Mouse (Mus musculus) spleen, adult 2 months (tissue): ENCODE results near the gene Trpm1. TPM values are rescaled to one million over a fixed set of nuclear protein-coding genes. Genes with fewer than 3 reads are reported as not detected.

Source experiments
- DNase-seq, 2 experiments: peaks; one replicate each; pipeline versions ENCODE4 v3.0.0 to v3.0.0-alpha.2; 2012 to 2021; ENCODE audit warnings: low spot score in 2 of 2, low read depth in 1 of 2
- H3K27ac ChIP-seq: fragments of 200-500 bp; 2 replicates; pipeline ENCODE4 v1.5.1; 2012; ENCODE audit warnings: low read length, inconsistent platforms; ENCODE audit not compliant: insufficient read depth
- H3K27me3 ChIP-seq: fragments of 200-500 bp; 2 replicates; pipeline ENCODE4 v1.6.1; 2012; ENCODE audit warnings: mild to moderate bottlenecking, moderate library complexity, low read length, inconsistent platforms; ENCODE audit not compliant: control insufficient read depth, insufficient read depth
- H3K36me3 ChIP-seq: fragments of 200-500 bp; 2 replicates; pipeline ENCODE4 v1.6.1; 2012; ENCODE audit warnings: mild to moderate bottlenecking, low read length, inconsistent platforms; ENCODE audit not compliant: control insufficient read depth, insufficient read depth
- H3K4me1 ChIP-seq: fragments of 200-500 bp; 2 replicates; pipeline ENCODE4 v1.6.1; 2011; ENCODE audit warnings: inconsistent platforms; ENCODE audit not compliant: control insufficient read depth, insufficient read depth, insufficient read length
- H3K4me3 ChIP-seq: fragments of 200-500 bp; 2 replicates; pipeline ENCODE4 v1.5.1; 2011; ENCODE audit warnings: mild to moderate bottlenecking, inconsistent platforms; ENCODE audit not compliant: insufficient read depth, insufficient read length; ENCODE audit errors: extremely low read depth
- CTCF ChIP-seq: fragments of 200-500 bp; IDR thresholded peaks from 2 replicates; pipeline ENCODE4 v1.5.1; 2011; ENCODE audit warnings: mild to moderate bottlenecking, inconsistent platforms; ENCODE audit not compliant: insufficient read depth, insufficient read length, insufficient replicate concordance; ENCODE audit errors: extremely low read depth
- POLR2A ChIP-seq: fragments of 200-500 bp; IDR thresholded peaks from 2 replicates; pipeline ENCODE4 v1.6.1; 2011; ENCODE audit warnings: low read depth, low read length, inconsistent platforms
- WGBS: fragments of 180-500 bp; shearing (Covaris S2); methylation state at CpG from one replicate; pipeline ENCODE4 v1.1.7; 2018; 5-methylcytosine and 5-hydroxymethylcytosine counted together
- polyA plus RNA-seq: library from polyadenylated mRNA; depleted of rRNA; stranded (reverse); fragments of >200 nt; gene quantifications from 2 replicates; pipeline ENCODE4 v1.2.3, GENCODE M21; 2012

Trpm1 gene
- polyA plus RNA-seq, 1 experiment = 0.97 TPM

GRCm38 (mm10) chr7:64217428-64217827 lies 63.8 kb downstream of the Trpm1 start:
- 33% methylated on average over 7 of the region's 7 CpGs for WGBS

DNA sequence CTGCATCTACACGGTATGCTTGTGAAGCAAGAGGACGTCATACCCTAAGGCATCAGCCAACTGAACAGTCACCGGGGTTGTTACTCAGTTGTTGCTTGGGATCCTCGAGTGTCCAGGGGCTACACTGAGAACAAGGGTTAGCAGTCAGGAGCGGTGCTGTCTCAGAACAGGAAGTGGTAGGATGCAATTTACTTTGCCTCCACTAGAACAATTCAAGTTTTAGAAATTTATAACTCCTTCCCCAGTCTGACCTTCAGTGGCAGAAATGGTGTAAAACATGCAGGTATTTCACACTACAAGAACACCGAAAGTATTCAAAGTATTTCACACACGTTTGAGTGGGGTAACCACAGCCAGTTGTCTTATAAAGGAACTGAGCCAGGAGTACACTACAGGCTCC lies 66.1 kb downstream of the Trpm1 start:
- Histone ChIP-seq H3K27me3 (no peaks in the 10 kb centered on the region), H3K4me1 (peaks cover 4% of the 10 kb centered on the region; the same call in 1 of the 2 replicates), H3K27ac (no peak overlapping the region), H3K4me3 (no peak overlapping the region), H3K36me3 (no peaks in the 10 kb centered on the region)
- no peak for DNase-seq
- 49% methylated on average over 7 of the region's 7 CpGs for WGBS
- no peak for TF ChIP-seq CTCF
- no peak for TF ChIP-seq POLR2A

More at GRCm38 (mm10) chr7:64217428-64217827, 63.8 kb downstream of the Trpm1 start:
- Histone ChIP-seq H3K4me1 (peaks cover 4% of the 10 kb centered on the region; the same call in 1 of the 2 replicates), H3K27me3 (no peaks in the 10 kb centered on the region), H3K36me3 (no peaks in the 10 kb centered on the region), H3K27ac (no peak overlapping the region), H3K4me3 (no peak overlapping the region)
- no peak for DNase-seq
- TF ChIP-seq CTCF (no peak), POLR2A (no peak)

- Histone ChIP-seq H3K4me3 (no peak overlapping the region), H3K27me3 (no peaks in the 10 kb centered on the region), H3K4me1 (no peaks in the 10 kb centered on the region), H3K36me3 (no peaks in the 10 kb centered on the region), H3K27ac (no peak overlapping the region)
- DNase-seq = no peak
- TF ChIP-seq POLR2A = no peak
- no peak for TF ChIP-seq CTCF
- 75% methylated on average over 5 of the region's 5 CpGs for WGBS
Observed at GRCm38 (mm10) chr7:64223215-64223614, 69.6 kb downstream of the Trpm1 start.

DNA sequence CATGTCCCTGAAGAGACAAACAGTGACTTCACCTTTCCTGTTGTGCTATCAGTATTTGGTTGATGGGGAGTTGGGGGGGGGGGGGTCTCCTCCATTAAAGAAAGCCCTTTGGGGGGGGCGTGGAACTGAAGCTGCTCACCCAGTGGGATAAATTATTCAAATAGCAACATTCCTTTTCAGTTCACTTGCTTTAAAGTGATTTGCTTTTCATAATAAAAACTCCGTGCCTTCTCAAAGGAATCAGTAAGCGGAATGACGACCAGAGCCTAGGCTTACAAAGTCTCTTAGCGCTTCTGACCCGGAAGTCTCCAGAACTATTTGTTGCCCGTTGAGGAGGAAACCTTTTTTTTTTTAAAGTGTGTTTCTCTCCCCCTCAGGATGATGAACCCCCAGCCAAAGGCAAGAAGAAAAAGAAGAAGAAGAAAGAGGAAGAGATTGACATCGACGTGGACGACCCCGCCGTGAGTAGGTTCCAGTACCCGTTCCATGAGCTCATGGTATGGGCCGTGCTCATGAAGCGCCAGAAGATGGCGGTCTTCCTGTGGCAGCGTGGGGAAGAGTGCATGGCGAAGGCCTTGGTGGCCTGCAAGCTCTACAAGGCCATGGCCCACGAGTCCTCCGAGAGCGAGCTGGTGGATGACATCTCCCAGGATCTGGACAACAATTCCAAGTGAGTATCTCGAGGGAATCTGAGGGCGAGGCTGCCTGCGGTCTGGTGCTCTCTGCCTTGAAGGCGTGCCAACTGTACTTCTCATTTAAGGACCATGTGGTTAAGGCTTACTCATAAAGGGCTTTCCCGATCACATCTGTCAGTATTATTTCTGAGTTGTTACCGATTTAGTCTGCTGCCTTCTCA lies 72.9 kb downstream of the Trpm1 start:
- H3K4me3 ChIP-seq = no peak overlapping the region
- H3K4me1 ChIP-seq = no peaks in the 10 kb centered on the region
- no peak overlapping the region for H3K27ac ChIP-seq
- 88% methylated on average over 27 of the region's 27 CpGs for WGBS
- TF ChIP-seq CTCF (no peak), POLR2A (no peak)
- H3K27me3 ChIP-seq = no peaks in the 10 kb centered on the region
- no peak for DNase-seq
- no peaks in the 10 kb centered on the region for H3K36me3 ChIP-seq

GRCm38 (mm10) chr7:64227586-64227985 lies 74.0 kb downstream of the Trpm1 start:
- Histone ChIP-seq H3K36me3 (no peaks in the 10 kb centered on the region), H3K27ac (no peak overlapping the region), H3K4me3 (no peak overlapping the region), H3K27me3 (no peaks in the 10 kb centered on the region), H3K4me1 (no peaks in the 10 kb centered on the region)
- TF ChIP-seq POLR2A = no peak
- no peak for TF ChIP-seq CTCF
- DNase-seq = no peak
- WGBS = 86% methylated on average over 5 of the region's 5 CpGs

GRCm38 (mm10) chr7:64228300-64228699 lies 74.7 kb downstream of the Trpm1 start:
- H3K36me3 ChIP-seq = no peaks in the 10 kb centered on the region
- 76% methylated on average over 2 of the region's 2 CpGs for WGBS

GRCm38 (mm10) chr7:64229911-64230310 lies 76.3 kb downstream of the Trpm1 start:
- TF ChIP-seq POLR2A (no peak), CTCF (no peak)
- Histone ChIP-seq H3K4me1 (no peaks in the 10 kb centered on the region), H3K27me3 (no peaks in the 10 kb centered on the region), H3K36me3 (no peaks in the 10 kb centered on the region), H3K27ac (no peak overlapping the region), H3K4me3 (no peak overlapping the region)
- WGBS = 84% methylated on average over 8 of the region's 8 CpGs
- no peak for DNase-seq

More at GRCm38 (mm10) chr7:64228300-64228699, 74.7 kb downstream of the Trpm1 start:
- Histone ChIP-seq H3K4me3 (no peak overlapping the region), H3K27ac (no peak overlapping the region), H3K27me3 (no peaks in the 10 kb centered on the region), H3K4me1 (no peaks in the 10 kb centered on the region)
- TF ChIP-seq CTCF (no peak), POLR2A (no peak)
- no peak for DNase-seq
